ENCODE assay signal across 28 mouse cellular contexts in the genomic region with DNA sequence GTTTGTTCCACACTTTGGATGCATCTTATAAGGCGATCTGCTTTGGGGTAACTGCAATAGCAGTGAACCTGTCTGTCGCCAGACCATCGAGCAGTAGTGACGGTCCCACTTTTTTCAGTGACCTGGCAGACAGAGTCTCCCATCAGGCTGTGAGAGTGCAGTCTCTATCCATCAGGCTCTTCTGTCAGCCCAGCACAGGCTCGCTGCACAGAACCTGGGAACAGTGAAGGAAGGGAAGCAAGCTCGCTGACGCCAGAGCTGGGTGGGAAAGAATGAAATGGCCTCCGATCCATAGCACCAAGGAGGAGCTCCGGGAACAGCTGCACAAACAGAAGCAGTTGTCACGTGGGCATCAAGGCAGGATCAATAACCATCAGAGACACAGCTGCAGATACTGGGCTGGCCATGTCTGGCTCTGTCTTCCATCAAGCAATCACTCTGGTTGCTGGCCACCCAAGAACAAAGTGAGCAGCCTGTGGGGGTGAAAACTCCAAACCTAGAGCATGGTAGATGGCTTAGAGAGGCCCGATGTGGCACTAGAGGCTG. TPM values are rescaled to one million over a fixed set of nuclear protein-coding genes. Genes with fewer than 3 reads are reported as not detected.
A peak's percentile ranks its signal among the peaks of the same experiment; 100 is the strongest.
DNase-seq lines count a peak whose midpoint lies in the region; ATAC-seq lines count a peak whose summit lies in the region.
"Had no signal": no experiment of that assay in that cellular context is flagged by ENCODE, and none has a peak within 500 bp of the region (broad histone marks: within the 10 kb centered on the region; RNA-seq: fewer than 3 reads in every experiment).

No protein-coding gene starts in this region.

- H3K9me3 ChIP-seq in kidney, embryonic 14.5 days (ENCODE audit: control insufficient read depth, low read length): peaks cover 3% of the 10 kb centered on the region; the same call in 1 of the 2 replicates
- H3K9me3 ChIP-seq in embryonic facial prominence, embryonic 12.5 days: no peaks in the 10 kb centered on the region
- H3K9me3 ChIP-seq: forebrain, embryonic 12.5 days; hindbrain, embryonic 12.5 days had no signal

- H3K27ac ChIP-seq in kidney, embryonic 14.5 days (ENCODE audit: low read depth, low read length): no peak overlapping the region
- H3K27ac ChIP-seq in embryonic facial prominence, embryonic 12.5 days: no peak overlapping the region
- H3K27ac ChIP-seq: forebrain, embryonic 12.5 days; gastrocnemius, adult 2 months; heart, embryonic 13.5 days; hindbrain, embryonic 12.5 days; hindbrain, postnatal 0 days had no signal

- 45% methylated on average over 11 of the region's 11 CpGs for WGBS in kidney, embryonic 14.5 days
- 65% methylated on average over 11 of the region's 11 CpGs for WGBS in embryonic facial prominence, embryonic 12.5 days

- H3K36me3 ChIP-seq in kidney, embryonic 14.5 days (ENCODE audit: control insufficient read depth, insufficient read depth, low read length): no peaks in the 10 kb centered on the region
- H3K36me3 ChIP-seq in embryonic facial prominence, embryonic 12.5 days: no peaks in the 10 kb centered on the region
- H3K36me3 ChIP-seq: forebrain, embryonic 12.5 days; heart, embryonic 13.5 days; hindbrain, embryonic 12.5 days had no signal

- H3K4me1 ChIP-seq in kidney, embryonic 14.5 days (ENCODE audit: control insufficient read depth, insufficient read depth, low read length): no peaks in the 10 kb centered on the region
- H3K4me1 ChIP-seq in embryonic facial prominence, embryonic 12.5 days: no peaks in the 10 kb centered on the region
- H3K4me1 ChIP-seq: forebrain, embryonic 12.5 days; heart, embryonic 13.5 days; hindbrain, embryonic 12.5 days had no signal

- H3K4me3 ChIP-seq in kidney, embryonic 14.5 days (ENCODE audit: low read length): no peak overlapping the region
- no peak overlapping the region for H3K4me3 ChIP-seq in embryonic facial prominence, embryonic 12.5 days
- H3K4me3 ChIP-seq: forebrain, embryonic 12.5 days; gastrocnemius, adult 2 months; heart, embryonic 13.5 days; hindbrain, embryonic 12.5 days had no signal

- no peaks in the 10 kb centered on the region for H3K27me3 ChIP-seq in kidney, embryonic 14.5 days (ENCODE audit: control insufficient read depth, insufficient read depth, low read length)
- H3K27me3 ChIP-seq in embryonic facial prominence, embryonic 12.5 days: no peaks in the 10 kb centered on the region
- H3K27me3 ChIP-seq: CH12.LX; heart, embryonic 13.5 days; hindbrain, embryonic 12.5 days had no signal

- DNase-seq in kidney, postnatal 10 days: no peak
- peak; percentile 41 for DNase-seq in embryo, embryonic 10 days (ENCODE audit: low spot score)
- peak; percentile 25 for DNase-seq in embryo, embryonic 11 days
- no peak for DNase-seq in lung, postnatal 14 days
- no peak for DNase-seq in left cerebral cortex, adult 8-10 months (ENCODE audit: low spot score in 2 of 2)
- DNase-seq: adrenal gland, postnatal 14 days; cerebellum, adult 11-12 months; cerebellum, adult 9-11 months; cerebellum, postnatal 36 days; gastrocnemius, adult 2 months; gastrocnemius, postnatal 25 days; heart, postnatal 36 days had no signal

- ATAC-seq in kidney, embryonic 14.5 days (ENCODE audit: low FRiP score, low TSS enrichment): peak; percentile 52; the same call in 1 of the 2 replicates
- peak; percentile 64; the same call in 1 of the 2 replicates for ATAC-seq in embryonic facial prominence, embryonic 12.5 days (ENCODE audit: insufficient number of reproducible peaks, insufficient read depth, low FRiP score, low TSS enrichment)
- no peak for ATAC-seq in erythroblast, adult 5-6 weeks (replicated peaks; ENCODE audit: low FRiP score, poor library complexity, severe bottlenecking)
- ATAC-seq: activated CD4-positive, CD25-positive, alpha-beta regulatory T cell, adult 4 months; forebrain, embryonic 16.5 days; hindbrain, postnatal 0 days; Patski had no signal

- no peak overlapping the region for H3K4me2 ChIP-seq in kidney, embryonic 14.5 days (replicated peaks; ENCODE audit: low read depth, low read length)
- H3K4me2 ChIP-seq in embryonic facial prominence, embryonic 12.5 days (replicated peaks): no peak overlapping the region
- H3K4me2 ChIP-seq: forebrain, embryonic 12.5 days; heart, embryonic 13.5 days; hindbrain, embryonic 12.5 days had no signal

- no peak overlapping the region for H3K9ac ChIP-seq in kidney, embryonic 14.5 days (ENCODE audit: low read depth, low read length)
- no peak overlapping the region for H3K9ac ChIP-seq in embryonic facial prominence, embryonic 12.5 days
- H3K9ac ChIP-seq: forebrain, embryonic 12.5 days; heart, embryonic 13.5 days; hindbrain, embryonic 12.5 days had no signal

RNA-seq across cellular contexts. Expression of gene Rsl24d1, which starts 24.2 kb away (rescaled TPM):
- polyA plus RNA-seq in kidney, embryonic 14.5 days (2014; fragmentation: Nextera tagmentation; extraction: Ambion mirVana): 149 and 176 TPM in 2 replicates
- 140 and 143 TPM in 2 replicates for polyA plus RNA-seq in embryonic facial prominence, embryonic 12.5 days (2016; fragmentation: Nextera tagmentation; extraction: Ambion mirVana)
- total RNA-seq in erythroblast, adult 5-6 weeks (2015; ENCODE audit: low replicate concordance): 18.3 and 26.1 TPM in 2 replicates
- total RNA-seq in erythroblast, adult 5-6 weeks (2017; ENCODE audit: low replicate concordance): 13.4 and 34.7 TPM in 2 replicates
- total RNA-seq in left cerebral cortex, adult 8-10 months (2022): 10 to 100 TPM; 51.3 to 62.2 (median 53.3) TPM

RNA-seq across cellular contexts. Expression of gene Gm20509, which starts 35.1 kb away (rescaled TPM):
- not detected in 2 replicates for polyA plus RNA-seq in kidney, embryonic 14.5 days (2014; fragmentation: Nextera tagmentation; extraction: Ambion mirVana)
- not detected in 2 replicates for polyA plus RNA-seq in embryonic facial prominence, embryonic 12.5 days (2016; fragmentation: Nextera tagmentation; extraction: Ambion mirVana)
- total RNA-seq in erythroblast, adult 5-6 weeks (2015; ENCODE audit: low replicate concordance): not detected in 2 replicates
- total RNA-seq in erythroblast, adult 5-6 weeks (2017; ENCODE audit: low replicate concordance): not detected in 2 replicates
- total RNA-seq in left cerebral cortex, adult 8-10 months (2022): under 1 TPM in 2 of 4 experiments, not detected in 2; 0.46 to 1.00 TPM
- total RNA-seq: adrenal gland, adult 18-20 months; adrenal gland, postnatal 14 days; CH12.LX; gastrocnemius, adult 2 months; gastrocnemius, postnatal 25 days; granulocyte monocyte progenitor cell, adult 5-6 weeks; heart, adult 8-10 months; heart, postnatal 36 days; hindbrain, postnatal 0 days had no signal
- polyA plus RNA-seq: activated CD4-positive, CD25-positive, alpha-beta regulatory T cell, adult 4 months; forebrain, embryonic 12.5 days; forebrain, embryonic 16.5 days; heart, embryonic 13.5 days; heart, postnatal 0 days; hindbrain, embryonic 12.5 days; hindbrain, postnatal 0 days; intestine, embryonic 14.5 days; Patski had no signal

RNA-seq across cellular contexts. Expression of gene Khdc3, which starts 35.8 kb away (rescaled TPM):
- 0.14 TPM in 1 of 2 replicates, not detected in the other for polyA plus RNA-seq in kidney, embryonic 14.5 days (2014; fragmentation: Nextera tagmentation; extraction: Ambion mirVana)
- 0.20 TPM in 1 of 2 replicates, not detected in the other for polyA plus RNA-seq in embryonic facial prominence, embryonic 12.5 days (2016; fragmentation: Nextera tagmentation; extraction: Ambion mirVana)
- total RNA-seq in erythroblast, adult 5-6 weeks (2015; ENCODE audit: low replicate concordance): not detected in 2 replicates
- not detected in 2 replicates for total RNA-seq in erythroblast, adult 5-6 weeks (2017; ENCODE audit: low replicate concordance)
- total RNA-seq in left cerebral cortex, adult 8-10 months (2022): 1 to 10 TPM; 1.1 to 2.3 (median 1.5) TPM
- total RNA-seq: gastrocnemius, adult 2 months; gastrocnemius, postnatal 25 days; heart, adult 8-10 months; heart, postnatal 36 days; hindbrain, postnatal 0 days had no signal
- polyA plus RNA-seq: forebrain, embryonic 12.5 days; forebrain, embryonic 16.5 days; heart, embryonic 13.5 days; heart, postnatal 0 days; Patski had no signal

Comparison
In these comparisons a context has a peak if more than half of its experiments do, and no peak if none do; other contexts are left out.
1. DNase-seq: peak in embryo, embryonic 10 days (single experiment) and embryo, embryonic 11 days (single experiment); none in kidney, postnatal 10 days (single experiment), lung, postnatal 14 days (single experiment) and left cerebral cortex, adult 8-10 months (0 of 2).